Mouse (Mus musculus) bone marrow, adult 2 months (tissue): ENCODE results near the gene Smtnl2.

ENCODE experiments used
- CTCF ChIP-seq: fragments of 200-500 bp; IDR thresholded peaks from 2 replicates; pipeline ENCODE4 v1.5.1; 2011; ENCODE audit warnings: low read length, control low read depth; ENCODE audit not compliant: control insufficient read depth, insufficient read depth
- POLR2A ChIP-seq: fragments of 200-500 bp; IDR thresholded peaks from 2 replicates; pipeline ENCODE4 v1.6.1; 2011; ENCODE audit warnings: low read depth, mild to moderate bottlenecking, control low read depth, low read length, borderline replicate concordance; ENCODE audit not compliant: control insufficient read depth

GRCm38 (mm10) chr11:72364526-72364925 lies 47.0 kb downstream of the Smtnl2 start:
- no peak for TF ChIP-seq POLR2A
- TF ChIP-seq CTCF: no peak
